Mouse (Mus musculus) left cerebral cortex, postnatal 4 days (tissue): ENCODE measurements around the gene OR5BS1P. TPM values are rescaled to one million over a fixed set of nuclear protein-coding genes. Genes with fewer than 3 reads are reported as not detected.
A peak's percentile ranks its signal among the peaks of the same experiment; 100 is the strongest.
"Not testable (repeated sequence)": the region's sequence is repeated elsewhere in the genome, so short reads cannot be mapped to it uniquely, and the experiment has no call there.

Experiments used
- DNase-seq: peaks from one replicate; pipeline ENCODE4 v3.0.0-alpha.2; 2022
- intact Hi-C: fragments of 180-260 bp; cut with DNase I; formaldehyde crosslinking; loops from one replicate; pipeline ENCODE4 v1.15.1; 2025
- total RNA-seq, 2 experiments: library from RNA; stranded (reverse); gene quantifications; 2 replicates each; pipeline ENCODE4 v1.2.3; 2021

Gene OR5BS1P
- total RNA-seq, result not detected

- DNase-seq, result no peak
- intact Hi-C loops, result no loop called here
Measured at GRCm38 (mm10) chr15:98469596-98469995, at the start of gene OR5BS1P. TSS of gene OR5BS1P (plus strand) at chr15:98469896.

GRCm38 (mm10) chr15:98420897-98421296, 48.8 kb upstream of the OR5BS1P start:
- intact Hi-C loops, result no loop called here
- DNase-seq, result no peak

DNA sequence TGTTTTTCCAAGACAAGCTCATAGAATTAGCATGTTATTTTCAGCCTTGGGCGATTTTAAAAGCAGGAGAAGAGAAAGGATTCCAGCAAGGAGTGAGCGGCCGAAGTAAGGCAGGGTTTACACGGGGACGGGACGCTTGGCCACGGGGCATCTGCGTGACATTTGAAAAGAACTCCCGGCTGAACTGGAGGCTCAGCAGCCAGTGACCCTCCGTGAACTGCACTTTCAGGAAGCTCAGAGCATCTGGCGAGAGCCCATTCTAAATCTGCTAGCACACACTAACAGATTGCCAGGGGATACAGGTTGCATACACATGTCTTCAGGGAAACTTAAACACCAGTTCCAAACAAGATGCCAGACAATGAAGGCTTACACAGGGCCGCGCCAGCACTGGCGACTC, 45.4 kb upstream of the OR5BS1P start:
- intact Hi-C loops, result no loop called here
- DNase-seq, result no peak

GRCm38 (mm10) chr15:98424753-98425152, 44.9 kb upstream of the OR5BS1P start:
- intact Hi-C loops, result no loop called here
- no peak for DNase-seq

GRCm38 (mm10) chr15:98425188-98425587, 44.5 kb upstream of the OR5BS1P start:
- no peak for DNase-seq
- intact Hi-C loops, result no loop called here

GRCm38 (mm10) chr15:98430925-98431324, 38.8 kb upstream of the OR5BS1P start, which contains the start of gene Olfr282:
TSS of gene Olfr282 (plus strand) at chr15:98431225.
- intact Hi-C loops, DNase-seq: not testable (repeated sequence)

- no peak for DNase-seq
- intact Hi-C loops, result no loop called here
Measured at GRCm38 (mm10) chr15:98444561-98444960, 25.1 kb upstream of the OR5BS1P start.

DNA sequence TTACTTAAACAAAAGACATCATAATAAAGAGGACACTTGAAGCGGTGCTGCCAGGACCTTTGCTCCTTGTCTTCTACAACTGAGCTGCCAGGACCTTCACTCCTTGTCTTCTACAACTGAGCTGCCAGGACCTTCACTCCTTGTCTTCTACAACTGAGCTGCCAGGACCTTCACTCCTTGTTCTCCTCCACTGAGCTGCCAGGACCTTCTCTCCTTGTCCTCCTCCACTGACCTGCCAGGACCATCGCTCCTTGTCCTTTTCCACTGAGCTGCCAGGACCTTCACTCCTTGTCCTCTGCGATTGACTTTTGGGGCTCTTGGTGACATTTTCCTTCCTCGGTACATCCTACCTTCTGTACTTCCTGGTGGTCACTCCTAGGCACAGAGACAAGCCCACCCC, 21.2 kb upstream of the OR5BS1P start:
- intact Hi-C loops, result no loop called here
- peak; percentile 2 for DNase-seq

- DNase-seq, result no peak
- intact Hi-C loops, result no loop called here
Measured at GRCm38 (mm10) chr15:98452288-98452687, 17.4 kb upstream of the OR5BS1P start, which contains the start of gene Olfr281. TSS of gene Olfr281 (plus strand) at chr15:98452588.

GRCm38 (mm10) chr15:98471539-98471938, 1.8 kb downstream of the OR5BS1P start:
- intact Hi-C loops, result no loop called here

GRCm38 (mm10) chr15:98474958-98475357, 5.3 kb downstream of the OR5BS1P start:
- intact Hi-C loops, result no loop called here
- no peak for DNase-seq

More at GRCm38 (mm10) chr15:98471539-98471938, 1.8 kb downstream of the OR5BS1P start:
- no peak for DNase-seq

DNA sequence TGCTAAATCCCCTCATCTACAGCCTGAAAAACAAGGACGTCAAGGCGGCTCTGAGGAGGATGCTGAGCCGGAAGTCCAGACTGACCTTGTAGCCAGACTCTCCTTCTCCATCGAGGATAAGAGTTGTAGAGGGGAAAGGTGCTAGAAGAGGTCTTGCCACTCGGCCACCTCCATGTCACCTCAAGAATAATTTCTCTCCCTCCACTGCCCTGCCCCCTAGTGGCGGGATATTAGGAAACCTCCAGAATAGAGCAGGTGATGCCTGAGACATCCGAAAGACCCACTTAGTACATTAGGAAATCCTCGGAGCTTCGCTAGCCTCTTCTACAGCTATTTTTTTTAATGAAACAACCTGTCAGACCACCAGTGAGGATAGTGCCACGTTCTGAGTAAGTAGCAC, 5.7 kb downstream of the OR5BS1P start:
- peak; percentile 53 for DNase-seq

GRCm38 (mm10) chr15:98476281-98476680, 6.6 kb downstream of the OR5BS1P start:
- intact Hi-C loops, result no loop called here

More for the DNA sequence above, 5.7 kb downstream of the OR5BS1P start:
- intact Hi-C loops, result no loop called here

DNA sequence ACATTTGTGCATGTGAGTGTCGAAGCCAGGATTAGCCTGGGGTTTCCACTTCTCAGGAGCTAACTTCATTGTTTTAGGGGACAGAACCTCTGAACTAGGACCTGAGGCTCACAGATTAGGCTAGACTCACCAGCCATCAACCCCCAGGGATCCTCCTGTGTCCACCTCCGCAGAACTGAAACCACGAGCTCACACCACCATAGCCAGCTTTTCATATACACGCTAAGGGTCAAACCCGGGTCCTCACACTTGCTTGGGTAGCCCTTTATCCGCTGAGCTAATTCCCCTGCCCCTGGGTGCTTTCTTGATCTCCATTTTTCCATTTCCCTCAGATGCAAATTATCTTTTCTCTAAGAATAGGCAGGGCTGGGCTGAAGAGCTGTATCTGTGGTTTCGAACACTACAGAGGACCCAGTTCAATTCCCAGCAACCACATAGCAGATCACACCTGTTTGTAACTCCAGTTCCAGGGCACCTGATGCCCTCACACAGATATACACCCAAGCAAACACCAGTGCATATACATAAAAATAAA, 9.9 kb downstream of the OR5BS1P start:
- intact Hi-C loops, result no loop called here
- DNase-seq, result no peak

More at GRCm38 (mm10) chr15:98476281-98476680, 6.6 kb downstream of the OR5BS1P start:
- no peak for DNase-seq

DNA sequence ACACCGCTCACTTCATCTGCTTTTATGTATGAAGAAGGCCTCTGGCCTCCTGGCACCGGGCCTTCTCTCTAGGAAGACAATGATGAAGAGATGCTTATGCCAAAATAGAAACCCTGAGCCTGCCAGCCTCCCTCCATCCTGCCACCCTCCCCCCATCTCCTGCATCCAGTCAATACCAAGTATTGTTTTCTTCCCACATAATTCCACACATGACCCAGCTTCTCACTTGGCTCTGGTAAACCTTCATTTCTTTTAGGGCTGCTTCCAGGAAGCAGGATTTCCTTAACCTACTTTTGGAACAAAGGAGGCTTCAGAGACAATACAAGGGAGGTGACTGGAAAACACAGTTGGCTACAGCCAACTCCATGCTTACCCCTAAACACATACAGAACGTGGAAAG, 13.0 kb downstream of the OR5BS1P start, which contains the start of gene Lalba:
Lalba (minus strand) TSS at position 21 of the 400 bp plus-strand sequence.
- DNase-seq, result no peak
- intact Hi-C loops, result no loop called here

DNA sequence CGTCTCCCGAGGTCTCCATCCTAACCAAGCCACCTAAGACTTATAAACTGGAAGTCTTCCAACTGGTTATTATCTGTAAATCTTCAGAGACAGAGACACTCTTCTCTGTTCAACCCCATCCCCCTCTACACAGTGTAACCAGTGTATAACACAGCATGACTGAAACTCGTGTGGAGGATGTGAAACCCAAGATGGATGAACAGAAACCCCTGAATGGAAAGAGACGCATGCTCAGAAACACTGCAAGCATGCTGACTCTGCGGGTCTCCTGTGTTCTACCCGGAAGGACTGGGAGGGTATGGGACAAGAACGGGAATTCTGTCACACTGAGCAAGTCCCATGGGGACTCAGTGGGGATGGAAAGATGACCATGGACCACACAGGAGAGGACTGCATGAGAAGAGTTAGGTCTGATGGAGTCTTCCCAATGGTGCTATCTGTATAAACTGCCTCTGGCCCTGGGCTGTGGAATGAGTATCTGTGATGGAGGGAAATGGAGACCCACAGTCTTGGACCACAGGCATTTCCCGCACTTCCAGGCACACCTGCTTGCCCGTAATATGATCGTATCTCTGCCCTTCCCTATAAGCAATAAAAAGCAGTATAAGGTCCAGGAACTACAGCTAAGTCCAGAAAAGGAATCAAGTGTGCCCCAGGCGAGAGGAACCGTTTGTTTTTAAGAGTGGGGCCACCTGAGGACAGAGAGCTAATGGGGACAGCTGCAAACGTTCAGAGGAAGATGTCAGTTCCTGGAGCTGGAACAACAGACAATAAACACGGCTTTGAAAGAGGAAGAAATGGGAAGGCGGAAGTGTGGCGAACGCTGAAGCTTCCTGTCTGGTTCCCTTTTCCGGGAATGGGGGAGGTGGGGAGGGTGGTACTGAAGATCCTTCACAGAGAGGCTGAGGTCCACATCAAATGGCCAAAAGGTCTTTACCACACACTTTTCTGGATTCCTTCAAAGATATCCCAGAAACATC, 14.5 kb downstream of the OR5BS1P start:
- intact Hi-C loops, result no loop called here
- no peak for DNase-seq

- DNase-seq, result no peak
- intact Hi-C loops, result no loop called here
Measured at GRCm38 (mm10) chr15:98486433-98487021, 16.8 kb downstream of the OR5BS1P start.

DNA sequence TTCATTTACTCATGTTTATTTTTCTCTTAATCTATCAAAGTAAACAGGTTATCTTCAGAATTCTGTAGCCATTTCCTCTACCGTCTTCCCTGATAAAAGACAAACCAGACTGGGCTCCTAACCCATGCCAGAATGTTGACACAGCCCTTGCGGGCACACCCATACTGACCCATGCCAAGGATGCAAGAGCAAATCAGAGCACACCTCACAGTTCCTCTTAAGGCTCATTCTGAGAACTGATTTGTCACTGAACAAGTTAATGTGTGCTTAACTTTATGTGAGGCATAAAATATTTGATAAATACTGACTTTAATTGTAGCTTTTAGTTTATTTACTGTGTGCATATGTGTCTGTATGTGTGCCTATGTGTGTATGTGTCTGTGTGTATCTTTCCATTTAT, 21.6 kb downstream of the OR5BS1P start:
- intact Hi-C loops, result no loop called here
- no peak for DNase-seq

GRCm38 (mm10) chr15:98492102-98492501, 22.4 kb downstream of the OR5BS1P start, which contains the start of gene Olfr279:
TSS of gene Olfr279 (plus strand) at chr15:98492402.
- no peak for DNase-seq
- intact Hi-C loops, result no loop called here

- intact Hi-C loops, result no loop called here
- DNase-seq, result peak; percentile 40
Measured at GRCm38 (mm10) chr15:98497631-98498030, 27.9 kb downstream of the OR5BS1P start.

DNA sequence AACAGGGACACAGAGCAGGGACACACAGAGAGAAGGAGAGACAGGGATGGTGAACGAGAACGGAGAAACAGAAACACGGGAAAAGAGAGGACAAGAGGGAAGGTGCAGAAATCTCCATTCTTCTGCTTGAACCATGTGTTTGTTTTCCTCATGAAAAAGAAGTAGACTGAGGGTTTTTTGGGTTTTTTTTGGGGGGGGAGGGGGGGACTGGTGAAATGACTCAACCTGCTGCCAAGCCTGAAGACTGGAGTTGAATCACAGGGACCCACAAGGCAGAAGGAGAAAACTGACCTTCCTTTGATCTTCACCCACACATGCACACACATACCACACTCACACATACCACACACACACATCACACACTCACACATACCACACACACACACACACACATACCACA, 33.6 kb downstream of the OR5BS1P start:
- intact Hi-C loops, result no loop called here
- DNase-seq, result no peak
